Mouse (Mus musculus): ENCODE results near the gene Setx. TPM values are rescaled to one million over a fixed set of nuclear protein-coding genes. Genes with fewer than 3 reads are reported as not detected.

Gene Setx
- polyA plus RNA-seq, 1 experiment = 16.8 TPM

DNA sequence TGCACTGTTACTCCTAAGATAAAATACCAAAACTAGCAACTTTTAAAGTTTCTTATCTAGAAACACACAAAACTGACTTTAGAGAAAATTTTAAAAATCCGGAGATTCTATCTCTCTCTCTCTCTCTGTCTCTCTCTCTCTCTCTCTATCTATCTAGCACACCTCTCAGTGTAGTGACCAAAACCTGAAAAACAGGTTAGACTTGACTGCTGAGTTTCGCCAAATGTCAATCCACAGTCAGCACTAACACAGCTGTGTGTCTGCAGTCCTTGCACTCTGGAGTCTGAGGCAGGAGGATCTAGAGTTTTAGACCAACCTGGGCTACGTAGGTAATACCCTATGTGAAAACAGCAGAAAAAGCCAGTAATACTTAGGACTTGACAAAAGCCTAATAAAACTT lies 50.9 kb downstream of the Setx start:
- no peaks in the 10 kb centered on the region for H3K27me3 ChIP-seq (ENCODE audit: control insufficient read depth, insufficient read depth, low read length)
- DNase-seq = no peak
- H3K27ac ChIP-seq (ENCODE audit: insufficient read depth, low read length) = no peak overlapping the region
- H3K4me1 ChIP-seq (ENCODE audit: control insufficient read depth, insufficient read depth, low read length) = no peaks in the 10 kb centered on the region
- WGBS = 98% methylated on average over 3 of the region's 3 CpGs
- TF ChIP-seq POLR2A (IDR thresholded peaks at IDR 0.05; ENCODE audit: borderline replicate concordance, insufficient read depth, low read length) (no peak), CTCF (IDR thresholded peaks at IDR 0.05; ENCODE audit: borderline replicate concordance, insufficient read depth, low read depth, low read length) (no peak)
- no peak overlapping the region for H3K4me3 ChIP-seq (replicated peaks; ENCODE audit: insufficient read depth, low read depth, low read length)

DNA sequence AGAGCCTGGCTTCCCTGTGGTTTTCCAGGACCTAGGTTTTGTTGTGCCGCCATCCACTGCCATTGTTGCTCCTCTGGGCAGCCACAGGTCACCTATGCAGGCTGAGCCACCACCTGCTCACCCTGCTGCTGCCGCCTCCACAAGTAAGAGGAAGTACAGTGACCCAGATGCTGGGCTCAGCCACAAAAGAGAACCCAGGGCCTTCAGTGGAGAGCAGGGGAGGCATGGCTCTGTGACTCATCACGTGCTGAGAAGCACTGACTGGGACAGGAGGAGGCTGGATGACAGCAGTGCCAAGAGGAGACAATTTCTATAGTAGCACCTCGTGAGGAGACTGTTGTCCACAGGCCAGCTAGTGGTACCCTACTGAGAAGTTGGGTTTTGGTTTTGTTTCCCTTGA lies 55.8 kb downstream of the Setx start:
- 51% methylated on average over 4 of the region's 4 CpGs for WGBS
- Histone ChIP-seq H3K4me1 (ENCODE audit: control insufficient read depth, insufficient read depth, low read length) (no peaks in the 10 kb centered on the region), H3K27me3 (ENCODE audit: control insufficient read depth, insufficient read depth, low read length) (no peaks in the 10 kb centered on the region), H3K27ac (ENCODE audit: insufficient read depth, low read length) (no peak overlapping the region), H3K4me3 (replicated peaks; ENCODE audit: insufficient read depth, low read depth, low read length) (no peak overlapping the region)
- TF ChIP-seq POLR2A (IDR thresholded peaks at IDR 0.05; ENCODE audit: borderline replicate concordance, insufficient read depth, low read length) = no peak
- TF ChIP-seq CTCF (IDR thresholded peaks at IDR 0.05; ENCODE audit: borderline replicate concordance, insufficient read depth, low read depth, low read length) = no peak
- DNase-seq = no peak

DNA sequence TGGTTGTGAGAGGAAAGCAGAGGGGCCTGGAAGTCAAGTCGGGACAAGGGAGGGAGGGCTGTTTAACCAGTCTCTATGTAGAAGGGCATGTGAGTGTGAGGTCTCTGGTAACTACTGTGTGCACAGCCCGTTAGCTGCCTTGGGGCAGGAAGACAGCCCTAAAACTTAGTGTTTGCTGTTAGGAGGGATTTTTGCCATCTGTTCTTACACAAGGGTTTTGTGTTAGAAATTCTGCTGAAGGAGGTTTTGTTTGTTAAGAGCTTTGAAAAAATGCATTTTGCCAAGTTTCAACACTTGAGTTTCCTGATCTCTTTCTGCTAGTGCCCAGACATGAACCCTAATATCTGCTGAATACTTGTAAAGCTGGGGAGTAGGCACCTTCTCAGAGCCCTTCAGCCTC lies 57.1 kb downstream of the Setx start:
- DNase-seq = no peak
- no peak overlapping the region for H3K27ac ChIP-seq (ENCODE audit: insufficient read depth, low read length)
- no peaks in the 10 kb centered on the region for H3K27me3 ChIP-seq (ENCODE audit: control insufficient read depth, insufficient read depth, low read length)
- H3K4me3 ChIP-seq (replicated peaks; ENCODE audit: insufficient read depth, low read depth, low read length) = no peak overlapping the region
- 92% methylated on average over 2 of the region's 2 CpGs for WGBS
- no peaks in the 10 kb centered on the region for H3K4me1 ChIP-seq (ENCODE audit: control insufficient read depth, insufficient read depth, low read length)
- TF ChIP-seq CTCF (IDR thresholded peaks at IDR 0.05; ENCODE audit: borderline replicate concordance, insufficient read depth, low read depth, low read length) (no peak), POLR2A (IDR thresholded peaks at IDR 0.05; ENCODE audit: borderline replicate concordance, insufficient read depth, low read length) (no peak)

DNA sequence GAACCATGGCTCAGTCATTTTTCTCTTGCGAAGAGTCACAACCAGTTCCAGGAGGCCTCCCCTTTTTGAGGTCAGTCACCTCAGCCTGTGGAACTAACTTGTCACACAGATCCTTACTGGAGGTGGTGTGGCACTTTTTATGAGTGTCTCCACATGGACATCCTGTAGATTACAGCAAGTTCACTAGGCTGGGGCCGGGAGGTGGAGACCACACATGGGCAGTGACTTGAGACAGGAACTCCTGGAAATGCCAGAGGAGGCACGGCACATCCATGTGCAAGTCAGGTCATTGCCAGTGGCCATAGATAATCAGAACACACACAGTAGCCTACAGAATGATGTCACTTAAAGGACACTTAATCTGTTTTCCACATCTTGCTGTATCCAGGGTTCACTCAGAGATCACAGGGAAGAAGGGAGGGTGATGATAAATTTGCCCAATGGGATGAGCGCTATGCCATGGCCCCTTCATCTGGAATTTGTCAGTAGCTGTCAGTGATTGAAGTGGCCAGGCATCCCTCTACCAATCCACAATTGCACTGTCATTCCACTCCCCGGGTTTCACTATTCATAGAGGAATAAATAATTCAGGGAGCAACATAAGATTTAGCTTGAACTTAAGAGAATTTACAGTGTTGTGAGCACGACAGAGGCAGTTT lies 59.4 kb downstream of the Setx start:
- no peak for DNase-seq
- no peak overlapping the region for H3K4me3 ChIP-seq (replicated peaks; ENCODE audit: insufficient read depth, low read depth, low read length)
- H3K4me1 ChIP-seq (ENCODE audit: control insufficient read depth, insufficient read depth, low read length) = no peaks in the 10 kb centered on the region
- 71% methylated on average over 6 of the region's 6 CpGs for WGBS
- no peaks in the 10 kb centered on the region for H3K27me3 ChIP-seq (ENCODE audit: control insufficient read depth, insufficient read depth, low read length)
- TF ChIP-seq CTCF (IDR thresholded peaks at IDR 0.05; ENCODE audit: borderline replicate concordance, insufficient read depth, low read depth, low read length) (no peak), POLR2A (IDR thresholded peaks at IDR 0.05; ENCODE audit: borderline replicate concordance, insufficient read depth, low read length) (no peak)
- H3K27ac ChIP-seq (ENCODE audit: insufficient read depth, low read length) = no peak overlapping the region

DNA sequence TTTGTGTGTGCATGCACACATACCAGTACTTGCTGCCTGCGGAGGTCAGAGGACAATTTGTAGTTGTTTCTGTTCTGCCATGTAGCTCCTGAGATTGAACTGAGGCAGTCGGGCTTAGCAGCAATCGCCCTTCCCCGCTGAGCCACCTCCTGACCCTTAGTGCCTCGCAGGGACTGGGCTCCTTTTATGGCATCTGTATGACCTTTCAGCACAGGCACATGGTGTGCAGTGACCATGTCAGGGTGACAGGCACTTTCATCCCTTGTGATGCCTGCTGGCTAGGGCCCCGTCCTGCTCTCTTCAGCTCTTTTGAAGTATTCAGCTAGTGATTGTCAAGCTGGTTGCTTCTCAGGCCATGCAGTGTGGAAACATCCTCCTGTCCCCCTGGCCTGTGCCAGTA lies 62.2 kb downstream of the Setx start:
- DNase-seq = no peak
- 49% methylated on average over 6 of the region's 6 CpGs for WGBS
- no peak for TF ChIP-seq CTCF (IDR thresholded peaks at IDR 0.05; ENCODE audit: borderline replicate concordance, insufficient read depth, low read depth, low read length)
- TF ChIP-seq POLR2A (IDR thresholded peaks at IDR 0.05; ENCODE audit: borderline replicate concordance, insufficient read depth, low read length) = no peak
- no peaks in the 10 kb centered on the region for H3K27me3 ChIP-seq (ENCODE audit: control insufficient read depth, insufficient read depth, low read length)
- no peak overlapping the region for H3K27ac ChIP-seq (ENCODE audit: insufficient read depth, low read length)
- no peak overlapping the region for H3K4me3 ChIP-seq (replicated peaks; ENCODE audit: insufficient read depth, low read depth, low read length)
- no peaks in the 10 kb centered on the region for H3K4me1 ChIP-seq (ENCODE audit: control insufficient read depth, insufficient read depth, low read length)

DNA sequence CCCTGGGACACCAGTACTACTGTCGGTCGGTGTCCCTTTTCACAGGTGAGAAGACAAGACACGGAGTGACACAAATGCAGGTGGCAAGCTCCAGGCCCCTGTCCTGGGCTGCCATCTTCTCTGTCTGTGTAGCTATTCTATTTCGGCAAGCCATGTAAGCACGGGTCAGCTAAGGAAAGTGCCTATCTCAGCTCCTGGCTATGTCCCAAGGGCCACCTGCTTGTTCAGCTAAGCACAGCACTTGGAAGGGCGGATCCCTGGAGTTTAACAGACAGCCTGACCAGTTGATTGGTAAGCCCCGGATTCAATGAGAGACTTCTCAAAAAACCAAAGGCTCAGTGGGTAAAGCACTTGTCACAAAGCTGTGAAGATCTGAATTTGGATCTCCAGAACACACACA lies 66.4 kb downstream of the Setx start:
- Histone ChIP-seq H3K27me3 (ENCODE audit: control insufficient read depth, insufficient read depth, low read length) (no peaks in the 10 kb centered on the region), H3K4me1 (ENCODE audit: control insufficient read depth, insufficient read depth, low read length) (no peaks in the 10 kb centered on the region), H3K4me3 (replicated peaks; ENCODE audit: insufficient read depth, low read depth, low read length) (no peak overlapping the region), H3K27ac (ENCODE audit: insufficient read depth, low read length) (no peak overlapping the region)
- 58% methylated on average over 7 of the region's 7 CpGs for WGBS
- TF ChIP-seq CTCF (IDR thresholded peaks at IDR 0.05; ENCODE audit: borderline replicate concordance, insufficient read depth, low read depth, low read length) (no peak), POLR2A (IDR thresholded peaks at IDR 0.05; ENCODE audit: borderline replicate concordance, insufficient read depth, low read length) (no peak)
- no peak for DNase-seq

DNA sequence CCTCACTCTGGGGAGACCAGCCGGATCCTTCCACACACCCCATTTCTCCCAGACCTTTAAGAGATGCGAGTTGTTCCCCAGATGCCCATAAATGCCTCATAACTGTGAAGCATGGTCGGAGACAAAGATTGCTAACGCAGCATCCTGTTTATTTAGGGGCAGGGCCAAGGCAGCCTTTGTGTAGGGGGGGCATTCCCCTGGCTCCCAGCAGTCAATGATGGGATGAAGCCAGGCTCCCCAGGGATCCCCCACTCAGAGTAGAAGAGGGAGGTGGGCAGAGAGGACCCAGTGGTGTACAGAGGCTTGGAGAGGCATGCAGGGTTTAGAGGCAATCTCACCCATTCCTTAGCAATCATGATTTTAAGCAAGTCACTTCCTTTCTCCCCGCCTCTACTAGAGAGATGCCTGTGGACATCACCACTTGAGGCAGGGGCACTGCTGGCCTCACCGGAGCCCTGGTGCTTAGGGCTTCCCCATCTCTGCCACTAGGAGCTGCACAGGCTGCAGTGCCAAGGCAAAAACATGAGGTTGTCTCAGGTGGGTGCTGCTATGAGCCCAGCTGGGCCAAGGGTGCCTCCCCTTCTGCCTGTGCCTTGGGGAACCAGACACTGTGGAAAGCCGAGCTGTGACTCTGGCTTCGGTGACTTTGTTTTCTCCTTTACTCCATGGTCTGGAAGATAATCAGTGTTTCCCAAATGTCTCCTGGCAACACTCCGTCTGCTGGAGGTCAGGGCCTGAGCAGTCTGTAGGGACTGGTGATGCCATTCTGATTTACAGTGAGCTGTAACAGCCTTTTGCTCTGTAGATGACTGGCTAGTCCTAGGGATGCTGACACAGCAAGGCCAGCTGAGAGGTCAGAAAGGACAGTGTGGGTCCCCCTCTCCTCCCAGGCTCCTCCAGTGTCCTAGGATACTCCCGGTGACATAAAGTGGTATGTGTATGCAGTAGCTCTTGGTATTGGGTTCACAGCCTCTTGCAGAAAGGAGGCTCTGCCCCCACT lies 67.5 kb downstream of the Setx start:
- H3K4me1 ChIP-seq (ENCODE audit: control insufficient read depth, insufficient read depth, low read length) = no peaks in the 10 kb centered on the region
- no peak for DNase-seq
- 84% methylated on average over 10 of the region's 10 CpGs for WGBS
- no peaks in the 10 kb centered on the region for H3K27me3 ChIP-seq (ENCODE audit: control insufficient read depth, insufficient read depth, low read length)
- no peak for TF ChIP-seq POLR2A (IDR thresholded peaks at IDR 0.05; ENCODE audit: borderline replicate concordance, insufficient read depth, low read length)
- TF ChIP-seq CTCF (IDR thresholded peaks at IDR 0.05; ENCODE audit: borderline replicate concordance, insufficient read depth, low read depth, low read length) = no peak
- no peak overlapping the region for H3K27ac ChIP-seq (ENCODE audit: insufficient read depth, low read length)
- no peak overlapping the region for H3K4me3 ChIP-seq (replicated peaks; ENCODE audit: insufficient read depth, low read depth, low read length)

All from cerebellum, adult 2 months (tissue).